Mouse (Mus musculus): ENCODE data around the gene Hils1.
A peak's percentile ranks its signal among the peaks of the same experiment; 100 is the strongest.

Gene Hils1

DNA sequence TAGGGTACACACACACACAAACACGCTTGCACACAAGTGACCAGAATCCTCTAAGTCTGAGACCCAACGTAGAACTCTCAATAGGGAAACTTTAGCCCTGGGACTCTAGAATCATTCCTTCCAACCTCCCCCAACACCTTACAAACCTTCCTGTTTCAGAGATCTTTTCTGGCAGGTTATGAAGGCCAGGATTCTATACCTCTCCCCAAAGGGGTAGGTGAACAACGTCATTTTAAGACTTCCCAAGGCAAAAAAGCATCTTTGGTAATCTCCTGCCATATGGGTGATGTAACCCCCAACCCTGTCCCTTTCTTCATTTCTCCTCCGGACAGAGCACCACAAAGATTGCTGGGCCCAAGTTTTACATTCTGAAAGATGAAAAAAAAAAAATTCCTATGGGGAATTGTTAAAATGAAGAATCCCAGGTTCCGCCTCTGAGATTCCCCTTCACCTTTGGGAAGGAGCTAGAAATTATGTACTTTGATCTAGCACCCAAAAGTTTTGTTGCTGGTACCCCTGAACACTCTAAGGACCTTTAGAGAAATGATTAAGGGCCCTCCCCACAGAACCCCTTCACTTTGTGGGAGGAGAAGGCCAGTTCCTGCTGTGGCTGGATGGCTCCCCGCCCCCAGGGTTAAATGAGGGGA lies 22.8 kb downstream of the Hils1 start:
- DNase-seq: no peak

GRCm38 (mm10) chr11:94990749-94991577 lies 23.6 kb downstream of the Hils1 start, which contains the start of gene Ppp1r9b:
TSS of gene Ppp1r9b (plus strand) at chr11:94991035.
- DNase-seq: peak; percentile 92 to 95

DNA sequence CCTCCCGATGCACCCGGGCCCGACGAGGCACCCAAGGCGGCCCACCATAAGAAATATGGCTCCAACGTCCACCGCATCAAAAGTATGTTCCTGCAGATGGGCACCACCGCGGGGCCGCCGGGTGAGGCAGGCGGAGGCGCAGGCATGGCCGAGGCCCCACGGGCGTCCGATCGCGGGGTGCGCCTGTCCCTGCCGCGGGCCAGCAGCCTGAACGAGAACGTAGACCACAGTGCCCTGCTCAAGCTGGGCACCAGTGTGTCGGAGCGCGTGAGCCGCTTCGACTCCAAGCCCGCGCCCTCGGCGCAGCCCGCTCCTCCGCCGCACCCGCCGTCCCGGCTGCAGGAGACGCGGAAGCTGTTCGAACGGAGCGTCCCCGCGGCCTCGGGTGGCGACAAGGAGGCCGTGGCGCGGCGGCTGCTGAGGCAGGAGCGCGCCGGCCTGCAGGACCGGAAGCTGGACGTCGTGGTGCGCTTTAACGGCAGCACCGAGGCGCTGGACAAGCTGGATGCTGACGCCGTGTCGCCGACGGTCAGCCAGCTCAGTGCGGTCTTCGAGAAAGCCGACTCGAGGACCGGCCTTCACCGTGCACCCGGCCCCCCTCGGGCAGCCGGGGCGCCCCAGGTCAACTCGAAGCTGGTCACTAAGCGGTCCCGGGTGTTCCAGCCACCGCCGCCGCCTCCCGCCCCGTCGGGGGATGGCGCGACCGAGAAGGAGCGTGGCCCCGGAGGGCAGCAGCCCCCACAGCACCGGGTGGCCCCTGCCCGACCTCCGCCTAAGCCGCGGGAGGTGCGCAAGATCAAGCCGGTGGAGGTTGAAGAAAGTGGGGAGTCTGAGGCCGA lies 24.5 kb downstream of the Hils1 start:
- DNase-seq: peak; percentile 58 to 79

- no peak for DNase-seq
Observed at GRCm38 (mm10) chr11:94992480-94992753, 25.0 kb downstream of the Hils1 start.

DNA sequence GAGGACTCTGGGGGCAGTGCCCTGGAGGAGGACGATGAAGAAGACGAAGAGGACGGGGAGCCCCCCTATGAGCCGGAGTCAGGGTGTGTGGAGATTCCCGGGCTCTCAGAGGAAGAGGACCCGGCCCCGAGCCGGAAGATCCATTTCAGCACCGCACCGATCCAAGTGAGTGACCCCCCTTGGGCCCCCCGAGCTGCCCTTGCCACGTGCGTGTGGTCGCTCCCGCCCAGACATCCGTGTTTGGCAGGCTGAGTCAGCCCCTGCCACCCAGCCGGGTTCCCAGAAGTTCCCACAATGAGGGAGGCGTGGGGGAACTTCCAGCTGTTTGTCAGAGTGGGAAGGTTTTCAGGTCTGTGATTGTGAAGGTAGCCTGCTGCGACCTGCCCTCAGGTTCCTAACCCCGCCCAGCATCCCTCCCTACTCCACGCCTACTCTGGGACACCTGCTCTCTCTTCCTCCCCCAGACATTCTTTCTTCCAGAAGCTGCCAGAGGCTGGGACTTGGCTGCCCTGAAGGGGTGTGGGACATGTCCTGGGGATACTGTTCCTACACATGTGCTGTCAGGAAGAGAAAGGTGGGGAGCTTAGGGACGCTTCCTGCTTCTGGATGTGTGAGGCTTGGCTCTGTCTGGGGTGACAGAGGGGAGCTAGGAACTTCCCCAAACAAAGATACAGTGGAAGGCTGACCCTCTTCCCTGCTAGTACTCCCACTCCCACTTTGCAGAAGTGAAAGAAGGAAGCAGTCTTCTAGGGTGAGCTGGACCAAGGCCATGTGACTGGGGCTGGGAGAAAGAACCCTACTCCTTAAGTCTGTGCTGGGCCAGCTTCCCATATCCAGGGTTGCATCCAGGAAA lies 25.6 kb downstream of the Hils1 start:
- DNase-seq: peak; percentile 64 to 83

DNA sequence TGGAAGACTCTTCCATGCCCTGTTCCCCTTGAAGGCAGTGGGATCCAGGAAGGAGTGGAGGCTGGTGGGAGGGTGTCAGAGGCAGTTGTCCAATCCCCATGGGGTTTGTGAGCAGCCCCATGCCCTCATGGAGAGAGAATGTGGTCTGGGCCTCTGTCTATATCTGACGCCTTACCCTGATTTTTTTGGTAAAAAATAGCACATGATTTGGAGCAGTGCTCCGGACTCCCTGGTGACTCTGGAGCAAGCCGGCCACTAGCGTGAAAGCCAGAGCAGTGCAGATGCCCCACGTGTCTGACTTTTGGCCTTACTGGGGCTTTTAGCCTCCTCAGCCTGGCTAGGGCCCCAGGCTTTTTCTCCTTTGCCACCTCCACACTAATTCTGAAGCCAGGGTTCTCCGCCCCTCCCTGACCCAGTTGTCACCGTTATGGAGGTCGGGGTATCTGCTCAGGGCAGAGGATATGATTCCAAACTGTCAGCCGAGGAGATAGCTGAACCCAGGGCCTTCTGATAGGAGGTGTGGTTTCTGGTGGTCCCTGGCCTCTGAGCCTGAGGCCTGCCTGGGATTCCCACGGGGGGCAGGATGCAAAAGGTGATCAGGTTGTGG lies 26.9 kb downstream of the Hils1 start:
- DNase-seq: no peak

DNA sequence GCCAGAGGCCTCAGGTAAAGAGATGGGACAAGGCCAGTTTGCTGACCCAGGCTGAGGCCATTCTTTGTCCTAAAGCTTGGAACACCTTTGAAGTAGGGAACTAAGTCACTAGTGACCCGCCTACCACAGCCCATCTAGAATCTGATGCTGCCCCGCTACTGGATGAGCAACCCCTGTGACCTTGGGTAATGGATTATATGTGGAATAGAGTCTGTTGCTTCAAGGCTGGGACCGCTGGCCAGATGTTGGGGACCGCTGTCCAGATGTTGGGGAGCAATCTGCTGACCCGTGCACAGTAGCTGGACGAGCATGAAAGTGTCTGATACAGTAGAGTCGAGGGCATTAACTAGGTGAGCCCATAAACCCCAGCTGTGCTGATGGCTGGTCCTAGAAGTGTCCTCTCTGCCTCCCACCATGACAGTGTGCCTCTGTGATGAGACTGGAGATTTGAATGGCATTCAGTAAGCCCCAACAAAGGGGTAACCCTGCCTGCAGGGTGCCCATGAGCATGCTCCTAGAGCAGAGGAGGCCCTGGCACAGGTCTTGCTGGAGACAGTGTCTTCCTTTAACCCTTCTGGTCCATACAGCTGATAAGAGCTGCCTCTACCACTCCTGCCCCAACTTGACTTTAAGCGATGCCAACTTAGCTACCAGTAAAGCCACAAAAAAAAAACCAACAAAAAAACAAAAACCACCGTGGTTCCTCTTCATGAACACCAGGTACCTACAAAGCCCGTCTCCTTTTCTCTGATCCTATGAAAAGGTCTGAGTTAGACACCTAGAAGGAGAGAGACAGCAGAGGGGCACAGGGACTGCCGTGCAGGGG lies 27.8 kb downstream of the Hils1 start:
- DNase-seq: no peak

- DNase-seq: no peak
Observed at GRCm38 (mm10) chr11:94996101-94996500, 28.7 kb downstream of the Hils1 start.

- no peak for DNase-seq
Observed at GRCm38 (mm10) chr11:94996984-94997383, 29.6 kb downstream of the Hils1 start.

GRCm38 (mm10) chr11:94997596-94997995 lies 30.2 kb downstream of the Hils1 start:
- DNase-seq: no peak

- DNase-seq: no peak
Observed at GRCm38 (mm10) chr11:94998041-94998531, 30.7 kb downstream of the Hils1 start.

DNA sequence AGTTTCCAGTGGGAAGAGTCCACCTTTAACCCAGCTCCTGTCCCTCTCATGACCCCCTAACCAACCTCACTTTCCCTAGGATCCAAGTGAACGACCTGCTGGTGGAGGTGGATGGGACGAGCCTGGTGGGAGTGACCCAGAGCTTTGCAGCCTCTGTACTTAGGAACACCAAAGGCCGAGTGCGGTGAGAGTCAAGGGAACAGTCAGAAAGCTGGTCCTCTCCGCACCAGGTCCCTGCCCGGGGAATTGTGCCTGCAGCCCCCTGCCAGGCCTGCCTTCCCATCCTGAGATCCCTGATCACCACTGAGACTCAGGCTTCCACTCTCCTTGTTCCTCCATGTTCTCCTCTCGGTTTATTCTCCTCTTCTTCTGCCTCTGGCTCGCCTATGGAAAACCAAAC lies 32.7 kb downstream of the Hils1 start:
- DNase-seq: no peak

- peak; percentile 77 to 86 for DNase-seq
Observed at GRCm38 (mm10) chr11:95000548-95000947, 33.2 kb downstream of the Hils1 start.

DNA sequence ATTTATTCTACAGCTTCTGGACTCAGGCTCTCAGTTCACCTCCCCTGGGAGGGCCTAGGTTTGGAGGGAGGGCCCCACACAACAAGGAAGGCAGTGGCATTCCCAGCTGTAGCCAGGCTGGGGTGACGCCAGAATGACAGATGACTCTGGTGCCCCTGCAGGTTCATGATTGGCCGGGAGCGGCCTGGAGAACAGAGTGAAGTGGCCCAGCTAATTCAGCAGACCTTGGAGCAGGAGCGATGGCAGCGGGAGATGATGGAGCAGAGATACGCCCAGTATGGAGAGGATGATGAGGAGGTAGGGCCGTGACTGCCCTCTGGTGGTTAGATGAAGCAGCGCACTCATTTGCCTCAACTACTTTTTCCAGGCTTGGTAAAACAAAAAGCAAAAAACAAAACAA lies 33.7 kb downstream of the Hils1 start:
- DNase-seq: peak; percentile 81 to 86

- no peak for DNase-seq
Observed at GRCm38 (mm10) chr11:95001584-95002347, 34.4 kb downstream of the Hils1 start.

GRCm38 (mm10) chr11:95002705-95003104 lies 35.3 kb downstream of the Hils1 start:
- DNase-seq: no peak

DNA sequence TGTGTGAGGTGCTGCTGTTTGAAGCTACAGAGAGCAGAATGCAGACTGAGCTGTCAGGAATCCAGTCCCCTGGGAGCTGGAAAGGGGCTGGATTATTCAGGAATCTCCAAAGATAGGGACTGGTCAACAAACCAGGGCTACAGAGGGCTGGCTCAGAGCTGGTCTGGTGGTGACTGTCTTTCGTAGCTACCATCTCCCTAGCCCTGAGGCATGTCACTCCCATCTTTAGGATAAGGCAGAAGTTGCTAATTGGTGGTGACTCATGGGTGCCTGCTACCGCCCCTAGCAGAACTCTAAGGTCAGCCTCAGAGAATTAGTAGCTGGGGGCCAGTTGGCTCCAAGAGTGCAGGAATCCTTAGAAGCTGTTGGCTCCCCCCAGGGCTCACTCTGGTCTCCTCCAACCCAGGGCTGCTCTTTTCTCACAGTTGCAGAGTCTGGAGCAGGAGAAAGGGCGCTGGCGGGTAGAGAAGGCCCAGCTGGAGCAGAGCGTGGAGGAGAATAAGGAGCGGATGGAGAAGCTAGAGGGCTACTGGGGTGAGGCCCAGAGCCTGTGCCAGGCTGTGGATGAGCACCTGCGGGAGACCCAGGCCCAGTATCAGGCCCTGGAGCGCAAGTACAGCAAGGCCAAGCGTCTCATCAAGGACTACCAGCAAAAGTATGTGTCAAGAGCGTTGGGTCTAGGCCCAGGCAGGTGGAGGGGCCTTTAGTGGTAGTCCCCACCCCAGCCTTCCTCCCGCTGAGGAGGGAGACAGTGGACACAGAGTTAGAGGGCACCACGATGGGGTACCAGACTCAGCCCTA lies 36.9 kb downstream of the Hils1 start:
- DNase-seq: no peak

GRCm38 (mm10) chr11:95004937-95005198 lies 37.5 kb downstream of the Hils1 start:
- DNase-seq: no peak

- peak in 1 of 2 experiments; percentile 45 for DNase-seq
Observed at GRCm38 (mm10) chr11:95006038-95006437, 38.6 kb downstream of the Hils1 start.

All from kidney, postnatal 25 days (tissue).